Mouse (Mus musculus) MEL (cell line): ENCODE results near the gene Tsfm.

Experiments used
- CTCF ChIP-seq, 3 experiments: IDR thresholded peaks in 2 of 3; conservative IDR thresholded peaks in 1 of 3; 2 replicates each; pipeline ENCODE4 v1.5.1; 2011 to 2012; ENCODE audit warnings: low read length in 3 of 3, low read depth in 2 of 3, mild to moderate bottlenecking in 2 of 3, improper control_type of control experiment in 1 of 3, inconsistent platforms in 1 of 3, mixed read lengths in 1 of 3, moderate library complexity in 1 of 3; ENCODE audit not compliant: control insufficient read depth in 1 of 3, insufficient read depth in 1 of 3, poor library complexity in 1 of 3, severe bottlenecking in 1 of 3
- EP300 ChIP-seq, 2 experiments: IDR thresholded peaks; 2 replicates each; pipeline ENCODE4 v1.6.1; 2011; ENCODE audit warnings: improper control_type of control experiment in 2 of 2, low read length in 2 of 2, low read depth in 1 of 2, mild to moderate bottlenecking in 1 of 2
- GABPA ChIP-seq: IDR thresholded peaks from 2 replicates; pipeline ENCODE4 v1.6.1; 2012; ENCODE audit warnings: low read depth, mild to moderate bottlenecking, inconsistent platforms, low read length, improper control_type of control experiment, moderate library complexity
- GATA1 ChIP-seq: IDR thresholded peaks from 2 replicates; pipeline ENCODE4 v1.6.1; 2011; ENCODE audit warnings: low read depth, low read length, improper control_type of control experiment
- HCFC1 ChIP-seq: IDR thresholded peaks from 2 replicates; pipeline ENCODE4 v1.6.1; 2012; ENCODE audit warnings: low read depth, mild to moderate bottlenecking, inconsistent platforms, low read length, improper control_type of control experiment, moderate library complexity
- MAX ChIP-seq: IDR thresholded peaks from 2 replicates; pipeline ENCODE4 v1.6.1; 2011; ENCODE audit warnings: low read length, improper control_type of control experiment
- MEF2A ChIP-seq: IDR thresholded peaks from 2 replicates; pipeline ENCODE4 v1.6.1; 2014; ENCODE audit warnings: low read depth, mild to moderate bottlenecking, inconsistent platforms, low read length, improper control_type of control experiment; ENCODE audit not compliant: poor library complexity, insufficient replicate concordance, severe bottlenecking; ENCODE audit errors: extremely low read depth
- MYC ChIP-seq: IDR thresholded peaks from 2 replicates; pipeline ENCODE4 v1.6.1; 2011; ENCODE audit warnings: low read depth, mild to moderate bottlenecking, low read length, improper control_type of control experiment, moderate library complexity
- POLR2A ChIP-seq, 2 experiments: IDR thresholded peaks; 2 replicates each; pipeline ENCODE4 v1.6.1; 2011 to 2012; ENCODE audit warnings: low read length in 2 of 2, mild to moderate bottlenecking in 2 of 2, control low read depth in 1 of 2, improper control_type of control experiment in 1 of 2, low read depth in 1 of 2, moderate library complexity in 1 of 2; ENCODE audit not compliant: control insufficient read depth in 1 of 2, insufficient read depth in 1 of 2, poor library complexity in 1 of 2
- POLR2AphosphoS2 ChIP-seq: IDR thresholded peaks from 2 replicates; pipeline ENCODE4 v1.6.1; 2011; ENCODE audit warnings: low read length, improper control_type of control experiment
- TCF12 ChIP-seq: IDR thresholded peaks from 2 replicates; pipeline ENCODE4 v1.6.1; 2014; ENCODE audit warnings: low read depth, mild to moderate bottlenecking, inconsistent platforms, low read length, improper control_type of control experiment, moderate library complexity
- USF1 ChIP-seq: IDR thresholded peaks from 2 replicates; pipeline ENCODE4 v1.6.1; 2014; ENCODE audit warnings: low read depth, mild to moderate bottlenecking, inconsistent platforms, low read length, improper control_type of control experiment, moderate library complexity

- TF ChIP-seq CTCF (IDR thresholded peaks at IDR 0.05 in 2 of 3, conservative IDR thresholded peaks at IDR 0.05 in 1 of 3; ENCODE audit: control insufficient read depth in 1 of 3, insufficient read depth in 1 of 3, low read depth in 2 of 3, low read length in 3 of 3, poor library complexity in 1 of 3, severe bottlenecking in 1 of 3) (no peak), GABPA (no peak), MYC (no peak), POLR2AphosphoS2 (no peak), POLR2A (IDR thresholded peaks at IDR 0.05; ENCODE audit: control insufficient read depth in 1 of 2, insufficient read depth in 1 of 2, low read depth in 1 of 2, low read length in 2 of 2, poor library complexity in 1 of 2) (no peak), GATA1 (no peak), TCF12 (no peak), EP300 (IDR thresholded peaks at IDR 0.05; ENCODE audit: low read depth in 1 of 2, low read length in 2 of 2) (no peak), MEF2A (no peak), MAX (no peak), USF1 (no peak), HCFC1 (no peak)
Observed at GRCm38 (mm10) chr10:127054646-127055045, 24.0 kb upstream of the Tsfm start.
